Mouse (Mus musculus): ENCODE data around the gene Msmo1. TPM values are rescaled to one million over a fixed set of nuclear protein-coding genes. Genes with fewer than 3 reads are reported as not detected.
A peak's percentile ranks its signal among the peaks of the same experiment; 100 is the strongest.

The Msmo1 gene
- polyA plus RNA-seq (2014; fragmentation: Nextera tagmentation; extraction: Ambion mirVana) = 80.8 and 92.2 TPM in 2 replicates

- WGBS = under 1% methylated on average over 40 of the region's 60 CpGs
- peak; percentile 100 for ATAC-seq (ENCODE audit: low read depth)
- peak within 1 kb of the TSS; percentile 69 for H3K4me2 ChIP-seq (ENCODE audit: low read depth, low read length)
Measured at GRCm38 (mm10) chr8:64733271-64733943, at the start of gene Msmo1. Msmo1 (minus strand) TSS chr8:64733792.

GRCm38 (mm10) chr8:64781947-64782346, 48.4 kb upstream of the Msmo1 start:
- DNase-seq (ENCODE audit: low spot score) (no peak), ATAC-seq (ENCODE audit: low read depth) (no peak)
- H3K36me3 ChIP-seq (ENCODE audit: control insufficient read depth, insufficient read depth, low read length) = no peaks in the 10 kb centered on the region
- H3K4me3 ChIP-seq (ENCODE audit: low read depth, low read length) = no peak overlapping the region
- no peak overlapping the region for H3K27ac ChIP-seq (replicated peaks; ENCODE audit: low read depth, low read length)
- H3K4me1 ChIP-seq (ENCODE audit: control insufficient read depth, insufficient read depth, low read length) = no peaks in the 10 kb centered on the region
- no peak overlapping the region for H3K9ac ChIP-seq (ENCODE audit: low read depth, low read length)
- 77% methylated on average over 6 of the region's 6 CpGs for WGBS
- H3K9me3 ChIP-seq (ENCODE audit: control insufficient read depth, low read length) = no peaks in the 10 kb centered on the region
- no peaks in the 10 kb centered on the region for H3K27me3 ChIP-seq (replicated peaks; ENCODE audit: control insufficient read depth, insufficient read depth, low read length)
- H3K4me2 ChIP-seq (ENCODE audit: low read depth, low read length) = no peak overlapping the region

More at GRCm38 (mm10) chr8:64733271-64733943, at the start of gene Msmo1:
- Histone ChIP-seq H3K9ac (ENCODE audit: low read depth, low read length) (peak within 1 kb of the TSS; percentile 72), H3K9me3 (ENCODE audit: control insufficient read depth, low read length) (no peaks in the 10 kb centered on the region), H3K27me3 (replicated peaks; ENCODE audit: control insufficient read depth, insufficient read depth, low read length) (no peaks in the 10 kb centered on the region), H3K4me1 (ENCODE audit: control insufficient read depth, insufficient read depth, low read length) (no peaks in the 10 kb centered on the region), H3K36me3 (ENCODE audit: control insufficient read depth, insufficient read depth, low read length) (peaks cover 18% of the 10 kb centered on the region), H3K4me3 (ENCODE audit: low read depth, low read length) (peak within 1 kb of the TSS; percentile 74), H3K27ac (replicated peaks; ENCODE audit: low read depth, low read length) (peak within 1 kb of the TSS; percentile 46; the same call in 1 of the 2 replicates)
- peak; percentile 100 for DNase-seq (ENCODE audit: low spot score)

GRCm38 (mm10) chr8:64777925-64778324, 44.3 kb upstream of the Msmo1 start:
- ATAC-seq (ENCODE audit: low read depth) = no peak
- no peaks in the 10 kb centered on the region for H3K36me3 ChIP-seq (ENCODE audit: control insufficient read depth, insufficient read depth, low read length)

GRCm38 (mm10) chr8:64774136-64774535, 40.5 kb upstream of the Msmo1 start:
- H3K36me3 ChIP-seq (ENCODE audit: control insufficient read depth, insufficient read depth, low read length) = no peaks in the 10 kb centered on the region
- no peak overlapping the region for H3K4me2 ChIP-seq (ENCODE audit: low read depth, low read length)
- WGBS = 91% methylated on average over 6 of the region's 6 CpGs
- no peak overlapping the region for H3K27ac ChIP-seq (replicated peaks; ENCODE audit: low read depth, low read length)
- no peaks in the 10 kb centered on the region for H3K4me1 ChIP-seq (ENCODE audit: control insufficient read depth, insufficient read depth, low read length)
- no peaks in the 10 kb centered on the region for H3K9me3 ChIP-seq (ENCODE audit: control insufficient read depth, low read length)
- DNase-seq (ENCODE audit: low spot score) (no peak), ATAC-seq (ENCODE audit: low read depth) (no peak)
- no peak overlapping the region for H3K9ac ChIP-seq (ENCODE audit: low read depth, low read length)
- no peaks in the 10 kb centered on the region for H3K27me3 ChIP-seq (replicated peaks; ENCODE audit: control insufficient read depth, insufficient read depth, low read length)
- no peak overlapping the region for H3K4me3 ChIP-seq (ENCODE audit: low read depth, low read length)

More at GRCm38 (mm10) chr8:64777925-64778324, 44.3 kb upstream of the Msmo1 start:
- H3K9ac ChIP-seq (ENCODE audit: low read depth, low read length) = no peak overlapping the region
- 75% methylated on average over 9 of the region's 9 CpGs for WGBS
- H3K4me1 ChIP-seq (ENCODE audit: control insufficient read depth, insufficient read depth, low read length) = no peaks in the 10 kb centered on the region
- H3K9me3 ChIP-seq (ENCODE audit: control insufficient read depth, low read length) = no peaks in the 10 kb centered on the region
- no peak overlapping the region for H3K27ac ChIP-seq (replicated peaks; ENCODE audit: low read depth, low read length)
- no peak for DNase-seq (ENCODE audit: low spot score)
- no peaks in the 10 kb centered on the region for H3K27me3 ChIP-seq (replicated peaks; ENCODE audit: control insufficient read depth, insufficient read depth, low read length)
- H3K4me2 ChIP-seq (ENCODE audit: low read depth, low read length) = no peak overlapping the region
- H3K4me3 ChIP-seq (ENCODE audit: low read depth, low read length) = no peak overlapping the region

GRCm38 (mm10) chr8:64770814-64771213, 37.2 kb upstream of the Msmo1 start:
- no peaks in the 10 kb centered on the region for H3K9me3 ChIP-seq (ENCODE audit: control insufficient read depth, low read length)
- H3K9ac ChIP-seq (ENCODE audit: low read depth, low read length) = no peak overlapping the region
- H3K4me2 ChIP-seq (ENCODE audit: low read depth, low read length) = no peak overlapping the region
- H3K4me1 ChIP-seq (ENCODE audit: control insufficient read depth, insufficient read depth, low read length) = no peaks in the 10 kb centered on the region
- no peak for DNase-seq (ENCODE audit: low spot score)
- no peaks in the 10 kb centered on the region for H3K27me3 ChIP-seq (replicated peaks; ENCODE audit: control insufficient read depth, insufficient read depth, low read length)
- 85% methylated on average over 7 of the region's 7 CpGs for WGBS
- H3K36me3 ChIP-seq (ENCODE audit: control insufficient read depth, insufficient read depth, low read length) = 0 out of 2 replicates have a peak, but pooled peaks cover 3% of the 10 kb centered on the region
- no peak overlapping the region for H3K27ac ChIP-seq (replicated peaks; ENCODE audit: low read depth, low read length)
- no peak overlapping the region for H3K4me3 ChIP-seq (ENCODE audit: low read depth, low read length)
- no peak for ATAC-seq (ENCODE audit: low read depth)

GRCm38 (mm10) chr8:64769586-64769985, 36.0 kb upstream of the Msmo1 start:
- 82% methylated on average over 7 of the region's 7 CpGs for WGBS
- Histone ChIP-seq H3K4me3 (ENCODE audit: low read depth, low read length) (no peak overlapping the region), H3K4me1 (ENCODE audit: control insufficient read depth, insufficient read depth, low read length) (no peaks in the 10 kb centered on the region), H3K9me3 (ENCODE audit: control insufficient read depth, low read length) (no peaks in the 10 kb centered on the region), H3K4me2 (ENCODE audit: low read depth, low read length) (no peak overlapping the region), H3K9ac (ENCODE audit: low read depth, low read length) (no peak overlapping the region), H3K27ac (replicated peaks; ENCODE audit: low read depth, low read length) (no peak overlapping the region), H3K36me3 (ENCODE audit: control insufficient read depth, insufficient read depth, low read length) (0 out of 2 replicates have a peak, but pooled peaks cover 3% of the 10 kb centered on the region), H3K27me3 (replicated peaks; ENCODE audit: control insufficient read depth, insufficient read depth, low read length) (no peaks in the 10 kb centered on the region)
- no peak for ATAC-seq (ENCODE audit: low read depth)
- no peak for DNase-seq (ENCODE audit: low spot score)

GRCm38 (mm10) chr8:64768645-64769044, 35.1 kb upstream of the Msmo1 start:
- Histone ChIP-seq H3K9ac (ENCODE audit: low read depth, low read length) (no peak overlapping the region), H3K27me3 (replicated peaks; ENCODE audit: control insufficient read depth, insufficient read depth, low read length) (no peaks in the 10 kb centered on the region), H3K9me3 (ENCODE audit: control insufficient read depth, low read length) (no peaks in the 10 kb centered on the region), H3K36me3 (ENCODE audit: control insufficient read depth, insufficient read depth, low read length) (0 out of 2 replicates have a peak, but pooled peaks cover 3% of the 10 kb centered on the region), H3K4me3 (ENCODE audit: low read depth, low read length) (no peak overlapping the region), H3K4me1 (ENCODE audit: control insufficient read depth, insufficient read depth, low read length) (no peaks in the 10 kb centered on the region), H3K27ac (replicated peaks; ENCODE audit: low read depth, low read length) (no peak overlapping the region), H3K4me2 (ENCODE audit: low read depth, low read length) (no peak overlapping the region)
- DNase-seq (ENCODE audit: low spot score) (no peak), ATAC-seq (ENCODE audit: low read depth) (no peak)
- WGBS = 80% methylated on average over 9 of the region's 9 CpGs

GRCm38 (mm10) chr8:64767047-64767446, 33.5 kb upstream of the Msmo1 start:
- DNase-seq (ENCODE audit: low spot score) (no peak), ATAC-seq (ENCODE audit: low read depth) (no peak)
- Histone ChIP-seq H3K9ac (ENCODE audit: low read depth, low read length) (no peak overlapping the region), H3K27ac (replicated peaks; ENCODE audit: low read depth, low read length) (no peak overlapping the region), H3K4me2 (ENCODE audit: low read depth, low read length) (no peak overlapping the region), H3K9me3 (ENCODE audit: control insufficient read depth, low read length) (no peaks in the 10 kb centered on the region), H3K36me3 (ENCODE audit: control insufficient read depth, insufficient read depth, low read length) (0 out of 2 replicates have a peak, but pooled peaks cover 3% of the 10 kb centered on the region), H3K4me1 (ENCODE audit: control insufficient read depth, insufficient read depth, low read length) (no peaks in the 10 kb centered on the region), H3K4me3 (ENCODE audit: low read depth, low read length) (no peak overlapping the region), H3K27me3 (replicated peaks; ENCODE audit: control insufficient read depth, insufficient read depth, low read length) (no peaks in the 10 kb centered on the region)
- 90% methylated on average over 9 of the region's 9 CpGs for WGBS

- WGBS = 82% methylated on average over 9 of the region's 9 CpGs
- Histone ChIP-seq H3K27ac (replicated peaks; ENCODE audit: low read depth, low read length) (no peak overlapping the region), H3K4me3 (ENCODE audit: low read depth, low read length) (no peak overlapping the region), H3K9ac (ENCODE audit: low read depth, low read length) (no peak overlapping the region), H3K36me3 (ENCODE audit: control insufficient read depth, insufficient read depth, low read length) (0 out of 2 replicates have a peak, but pooled peaks cover 6% of the 10 kb centered on the region), H3K9me3 (ENCODE audit: control insufficient read depth, low read length) (no peaks in the 10 kb centered on the region), H3K27me3 (replicated peaks; ENCODE audit: control insufficient read depth, insufficient read depth, low read length) (no peaks in the 10 kb centered on the region), H3K4me2 (ENCODE audit: low read depth, low read length) (no peak overlapping the region), H3K4me1 (ENCODE audit: control insufficient read depth, insufficient read depth, low read length) (no peaks in the 10 kb centered on the region)
- ATAC-seq (ENCODE audit: low read depth) (no peak), DNase-seq (ENCODE audit: low spot score) (no peak)
Measured at GRCm38 (mm10) chr8:64764075-64764474, 30.5 kb upstream of the Msmo1 start.
